Mouse (Mus musculus) c-Kit-positive CD71-positive TER-119-positive erythroid progenitor cells, embryonic 14.5 days (primary cell): ENCODE measurements around the gene Lao1.
"Not testable (repeated sequence)": the region's sequence is repeated elsewhere in the genome, so short reads cannot be mapped to it uniquely, and the experiment has no call there.

ENCODE experiments used
- DNase-seq: peaks from one replicate; pipeline ENCODE4 v3.0.0-alpha.2; 2013; ENCODE audit warnings: low spot score

The Lao1 gene

DNA sequence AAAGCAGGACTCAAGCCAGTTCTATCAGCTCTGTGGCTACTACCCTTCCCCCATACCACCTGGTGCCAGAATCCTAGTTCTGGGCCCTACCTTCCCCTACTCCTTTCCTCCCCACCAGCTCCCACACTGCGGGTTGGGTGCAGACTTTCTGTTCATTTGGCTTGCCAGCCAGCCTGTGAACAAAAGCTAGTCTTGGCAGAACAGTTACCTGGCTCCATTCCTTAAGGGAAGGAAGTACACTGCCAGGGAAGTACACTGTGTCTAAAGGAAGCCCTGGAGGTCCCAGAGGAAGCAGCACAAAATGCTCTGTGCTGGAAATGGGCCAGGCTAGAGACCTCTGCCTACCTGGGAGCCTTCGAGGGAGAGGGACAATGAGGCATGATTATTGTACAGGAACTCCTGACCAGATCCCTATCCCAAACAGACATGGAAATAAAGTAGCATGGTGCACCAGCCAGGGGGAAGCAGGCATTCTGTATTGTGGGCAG, at the start of gene Lao1:
TSS of gene Lao1 (plus strand) at position 438 of the 488 bp plus-strand sequence.
- no peak for DNase-seq

DNA sequence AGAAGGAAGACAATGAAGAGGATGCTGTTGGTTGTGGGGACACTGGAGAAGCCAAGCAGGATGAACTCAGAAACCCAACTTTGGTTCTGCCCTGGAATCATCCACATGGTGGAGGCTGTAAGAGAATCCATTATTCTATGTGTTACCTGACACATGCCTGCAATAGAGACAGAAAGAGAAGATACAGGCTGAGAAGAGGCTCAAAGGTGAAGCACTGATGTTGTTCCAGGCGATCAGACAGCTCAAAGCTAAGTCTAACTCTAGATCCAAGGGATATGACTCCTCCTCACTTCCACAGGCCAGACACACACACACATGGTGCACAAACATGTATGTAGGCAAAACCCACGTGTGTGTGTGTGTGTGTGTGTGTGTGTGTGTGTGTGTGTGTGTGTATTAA, 44.0 kb upstream of the Lao1 start, which contains the start of gene Olfr1329:
TSS of gene Olfr1329 (minus strand) at position 101 of the 400 bp plus-strand sequence.
- not testable (repeated sequence) for DNase-seq

DNA sequence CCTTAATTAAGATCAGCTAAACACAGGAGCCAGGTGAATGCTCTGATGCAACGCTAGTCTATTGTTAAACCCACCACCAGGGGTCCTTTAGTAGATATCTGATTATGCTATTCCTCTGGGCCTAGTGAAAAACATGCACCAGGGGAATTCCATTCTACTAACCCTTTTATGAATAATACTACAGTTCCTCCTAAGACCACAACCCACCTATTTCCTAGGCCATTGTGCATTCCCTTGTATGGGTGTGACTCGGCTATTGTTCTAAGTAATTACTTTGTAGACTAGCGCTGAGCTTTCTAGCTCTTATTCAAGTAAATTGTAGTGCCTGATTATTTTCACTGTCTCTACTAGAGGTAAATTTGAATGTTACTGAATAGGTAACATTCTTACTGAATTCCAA, 30.1 kb upstream of the Lao1 start:
- not testable (repeated sequence) for DNase-seq

DNA sequence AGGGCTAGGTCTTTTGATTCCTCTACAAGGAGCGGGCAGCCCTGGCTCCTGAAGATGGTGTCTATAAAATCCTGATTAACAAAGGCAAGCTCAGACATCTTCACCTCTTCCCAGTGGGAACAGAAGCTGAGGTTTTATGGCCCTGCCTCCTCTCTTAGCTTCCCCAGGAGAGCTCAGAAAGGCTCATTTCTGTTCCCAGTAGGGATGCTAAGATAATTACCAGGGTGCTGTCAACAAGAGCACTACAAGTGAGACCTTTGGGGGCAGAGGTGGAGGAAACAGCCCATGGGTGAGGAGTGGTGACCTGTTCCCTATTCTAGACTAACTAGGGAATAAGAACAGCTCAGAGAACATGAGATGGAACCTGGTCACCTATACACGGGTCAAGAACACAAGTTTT, 22.9 kb upstream of the Lao1 start, which contains the start of gene Olfr1328:
TSS of gene Olfr1328 (minus strand) at position 101 of the 400 bp plus-strand sequence.
- DNase-seq: no peak

DNA sequence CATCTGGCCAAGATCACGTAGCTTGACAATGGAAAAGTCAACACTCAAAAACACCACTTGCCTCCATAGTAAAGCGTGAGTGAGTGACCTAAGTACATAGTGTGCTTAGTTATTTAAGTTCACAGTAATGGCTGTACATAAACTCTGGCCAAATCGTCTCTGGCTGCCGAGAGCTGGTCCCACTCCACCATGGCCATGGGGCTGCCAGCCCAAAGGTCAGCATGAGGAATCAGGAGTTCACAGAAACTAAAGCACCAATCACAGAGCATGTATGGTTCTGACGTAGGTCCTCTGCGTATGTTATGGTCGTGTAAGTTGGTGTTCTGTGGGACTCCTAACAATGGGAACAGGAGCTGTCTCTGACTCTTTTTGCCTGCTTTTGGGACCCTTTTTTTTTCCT, 2.6 kb upstream of the Lao1 start:
- no peak for DNase-seq

DNA sequence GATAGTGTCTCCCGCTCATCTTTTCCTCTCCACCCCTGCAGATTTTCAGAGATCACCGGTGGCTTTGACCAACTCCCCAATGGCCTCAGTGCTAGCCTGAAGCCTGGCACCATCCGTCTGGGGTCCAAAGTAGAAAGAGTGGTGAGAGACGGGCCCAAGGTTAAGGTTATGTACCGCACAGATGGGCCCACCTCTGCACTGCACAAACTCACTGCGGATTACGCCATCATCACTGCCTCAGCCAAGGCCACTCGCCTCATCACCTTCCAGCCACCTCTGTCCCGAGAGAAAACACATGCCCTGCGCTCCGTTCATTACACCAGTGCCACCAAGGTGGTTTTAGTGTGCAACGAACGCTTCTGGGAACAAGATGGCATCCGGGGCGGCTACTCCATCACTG, 6.3 kb downstream of the Lao1 start:
- DNase-seq: no peak

DNA sequence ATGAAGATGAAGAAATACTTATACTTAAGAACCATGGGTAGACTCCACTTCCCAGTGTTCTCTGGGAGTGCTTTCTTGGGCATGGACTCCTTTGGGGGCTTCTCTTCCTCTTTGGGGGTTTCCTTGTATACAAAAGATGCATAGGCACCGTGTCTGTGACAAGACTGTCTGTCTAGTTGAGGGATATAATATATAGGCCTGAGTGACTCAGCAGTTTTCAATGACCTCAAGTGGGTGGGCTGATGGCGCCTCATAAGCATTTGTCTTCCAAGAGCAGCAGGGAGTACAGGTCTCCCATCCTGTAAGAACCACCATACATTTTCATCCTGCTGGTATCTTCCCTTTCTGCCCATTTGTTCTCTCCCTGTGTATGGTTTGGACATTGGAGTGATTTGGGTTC, 11.9 kb downstream of the Lao1 start:
- DNase-seq: no peak

DNA sequence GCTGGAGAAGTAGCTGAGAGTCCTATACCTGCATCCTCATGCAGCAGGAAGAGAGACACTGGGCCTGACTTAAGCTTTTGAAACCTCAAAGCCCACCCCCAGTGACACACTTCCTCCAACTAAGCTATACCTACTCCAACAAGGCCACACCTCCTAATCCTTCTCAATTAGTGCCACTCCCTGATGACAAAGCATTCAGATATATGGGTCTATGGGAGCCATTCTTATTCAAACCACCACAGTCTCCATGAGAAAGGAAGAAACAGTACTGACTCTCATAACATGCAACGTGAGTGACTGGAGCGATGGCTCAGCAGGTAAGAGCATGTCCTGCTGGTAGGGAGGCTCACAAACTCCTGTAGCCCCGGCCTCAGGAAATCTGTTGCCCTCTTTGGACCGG, 23.9 kb downstream of the Lao1 start:
- DNase-seq: no peak

DNA sequence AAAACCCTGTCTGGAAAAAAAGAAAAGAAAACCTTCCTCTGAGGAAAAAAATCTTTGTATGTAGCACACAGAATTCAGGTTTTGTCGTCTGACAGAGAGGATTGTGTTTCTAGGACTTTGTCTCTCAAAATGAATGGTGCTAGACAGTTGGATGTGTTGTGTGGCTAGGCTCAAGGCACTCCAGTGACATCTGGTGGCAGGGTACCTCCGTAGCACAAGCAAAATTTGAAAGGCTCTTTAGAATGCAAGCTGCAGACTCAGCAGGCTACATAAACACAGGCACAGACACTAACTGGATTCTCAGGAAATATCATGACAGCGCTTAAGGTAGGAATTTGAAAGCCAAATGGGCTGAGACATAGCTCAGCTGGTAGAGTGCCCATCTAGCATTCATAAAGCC, 27.2 kb downstream of the Lao1 start:
- no peak for DNase-seq

DNA sequence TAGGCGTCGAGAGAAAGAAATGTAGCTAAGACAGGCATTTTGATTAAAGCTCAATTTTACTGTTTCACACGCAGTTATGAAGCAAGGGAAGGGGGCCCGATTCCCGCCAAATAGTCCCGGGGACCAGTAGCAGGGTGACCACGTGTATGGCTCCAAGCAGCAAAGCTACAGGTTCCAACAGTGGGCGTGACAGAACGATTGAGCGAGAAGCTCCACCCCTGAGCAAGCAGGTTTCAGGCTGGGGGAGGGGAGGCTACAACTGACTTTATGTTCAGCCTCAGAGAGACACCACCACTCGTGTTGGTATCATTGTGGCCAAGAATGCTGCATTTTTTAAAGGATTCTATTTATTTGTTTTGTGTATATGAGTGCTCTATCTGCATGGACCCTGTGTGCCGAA, 28.0 kb downstream of the Lao1 start:
- DNase-seq: no peak

DNA sequence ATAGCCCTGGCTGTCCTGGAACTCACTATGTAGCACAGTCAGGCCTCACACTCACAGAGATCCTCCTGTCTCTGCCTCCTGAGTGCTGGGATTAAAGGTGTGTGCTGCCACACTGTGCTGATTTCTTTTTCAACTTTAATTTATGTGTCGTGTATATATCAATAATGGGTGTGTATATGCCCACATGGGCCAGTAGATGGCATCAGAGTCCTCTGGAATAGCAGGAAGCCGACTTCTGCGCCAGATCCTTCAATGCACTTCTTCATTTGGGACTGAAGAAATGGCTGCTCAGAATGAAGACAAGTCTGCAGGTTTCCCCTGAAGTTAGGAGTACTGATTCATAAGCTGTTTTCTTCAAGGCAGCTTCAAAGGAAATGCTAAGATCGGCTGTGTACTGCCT, 30.4 kb downstream of the Lao1 start:
- DNase-seq: peak; percentile 39

DNA sequence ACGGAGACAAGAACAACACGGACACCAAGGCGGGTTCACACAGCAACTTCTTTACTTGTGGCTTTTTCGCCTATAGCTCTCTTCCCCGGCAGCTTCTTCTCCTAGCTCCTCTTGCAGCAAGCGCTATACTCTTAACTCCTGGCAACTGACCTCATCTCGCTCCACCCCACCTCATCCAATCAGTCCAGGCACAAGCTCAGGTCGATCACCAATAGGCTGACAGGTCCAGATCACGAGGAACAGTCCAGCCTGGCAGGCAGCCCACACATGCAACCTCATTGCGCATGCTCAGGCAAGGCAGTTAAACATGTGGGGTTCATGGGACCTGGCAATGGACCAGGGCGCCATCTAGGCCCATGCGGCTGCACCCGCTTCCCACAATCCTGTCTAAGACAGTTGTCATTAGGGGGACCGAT, 35.8 kb downstream of the Lao1 start:
- no peak for DNase-seq

DNA sequence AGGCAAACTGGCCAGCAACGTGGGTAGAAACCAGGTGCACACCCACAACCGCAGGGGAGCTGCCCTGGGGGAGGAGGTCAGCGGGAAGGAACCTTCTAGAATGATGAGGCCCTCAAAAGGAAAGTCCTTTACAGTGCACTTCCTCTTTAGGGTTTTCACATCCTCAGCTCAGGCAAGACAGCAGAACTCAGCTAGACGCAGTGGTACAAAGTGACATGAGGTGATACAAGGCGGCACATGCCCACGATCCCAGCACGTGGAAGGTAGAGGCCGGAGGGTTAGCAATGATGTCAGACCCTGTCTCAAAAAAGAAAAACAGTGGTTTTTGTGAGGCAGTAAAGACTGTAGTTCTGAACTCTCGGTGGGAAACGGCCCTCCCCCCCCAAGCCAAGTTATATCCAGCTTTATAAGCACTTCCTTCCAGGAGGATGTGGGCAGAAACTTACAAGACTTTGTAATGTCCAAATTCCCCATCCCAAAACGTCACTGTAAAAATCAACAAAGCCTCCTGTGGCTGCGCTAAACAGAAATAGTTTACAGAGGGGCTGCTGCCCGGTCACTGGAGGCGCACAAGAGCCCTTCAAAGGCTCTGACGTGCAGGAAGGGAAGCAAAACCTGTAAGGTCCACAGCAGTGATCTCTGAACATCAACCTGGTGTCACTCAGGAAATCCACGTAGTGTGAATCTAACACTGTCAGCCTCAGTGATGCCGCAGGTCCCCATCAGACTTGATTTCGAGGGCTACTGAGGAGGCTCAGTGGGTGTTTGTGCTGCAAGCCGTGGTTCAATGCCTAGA, 38.5 kb downstream of the Lao1 start:
- DNase-seq: no peak

DNA sequence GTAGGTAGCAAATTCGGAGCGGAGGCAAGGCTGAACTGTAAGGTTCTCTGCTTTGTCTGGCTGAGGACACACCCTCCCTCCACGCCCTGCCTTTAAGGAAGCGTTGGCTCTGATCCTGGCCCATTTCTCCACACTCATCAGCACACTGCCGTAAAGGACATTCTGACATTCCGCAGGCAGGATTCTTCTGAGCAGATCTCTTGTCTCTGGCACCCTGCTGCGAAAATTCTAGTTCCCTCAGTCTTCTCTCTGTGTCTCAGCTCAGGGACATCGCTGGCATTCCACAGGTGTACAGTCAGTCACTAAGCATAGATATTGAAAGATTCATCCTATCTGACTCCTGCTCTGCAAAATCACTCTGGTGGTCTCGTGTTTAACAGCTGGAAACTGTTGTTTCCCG, 40.3 kb downstream of the Lao1 start:
- no peak for DNase-seq

DNA sequence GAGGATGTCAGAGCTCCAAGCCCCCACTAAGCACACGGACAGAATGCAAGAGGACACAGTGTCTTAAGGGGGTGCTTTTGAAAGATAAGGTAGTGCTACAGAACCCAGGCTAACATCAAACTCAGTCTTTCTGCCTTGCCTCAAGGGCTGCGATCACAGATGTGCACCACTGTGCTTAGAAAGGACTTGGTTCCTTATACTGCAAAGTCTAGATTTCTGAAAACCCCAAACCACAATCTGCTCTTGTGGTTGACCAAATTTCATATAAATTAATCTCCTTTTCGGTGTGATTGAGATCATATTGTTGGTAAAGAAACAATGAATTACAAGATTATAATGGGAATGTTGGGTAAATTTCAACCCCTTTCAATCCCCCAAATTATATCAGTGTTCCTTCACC, 41.1 kb downstream of the Lao1 start:
- DNase-seq: no peak

DNA sequence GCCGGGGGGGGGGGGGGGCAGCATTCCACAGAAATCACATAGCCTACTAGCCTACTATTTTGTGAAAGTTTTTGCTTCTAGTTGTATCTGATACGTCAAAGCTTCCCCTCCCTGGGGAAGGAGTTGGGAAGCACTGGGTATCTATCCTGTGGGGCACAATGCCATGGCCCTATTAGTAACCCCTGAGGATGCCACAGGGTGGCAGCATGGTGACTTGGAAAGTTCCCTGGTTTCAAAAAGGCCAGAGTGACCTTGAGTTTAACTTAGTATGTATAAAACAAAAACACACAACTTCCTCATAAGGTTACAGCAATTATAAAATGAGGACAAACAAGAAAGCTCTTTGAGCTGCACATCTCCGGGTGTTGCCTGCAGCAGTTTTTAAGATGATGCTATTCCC, 42.8 kb downstream of the Lao1 start:
- DNase-seq: peak; percentile 45

DNA sequence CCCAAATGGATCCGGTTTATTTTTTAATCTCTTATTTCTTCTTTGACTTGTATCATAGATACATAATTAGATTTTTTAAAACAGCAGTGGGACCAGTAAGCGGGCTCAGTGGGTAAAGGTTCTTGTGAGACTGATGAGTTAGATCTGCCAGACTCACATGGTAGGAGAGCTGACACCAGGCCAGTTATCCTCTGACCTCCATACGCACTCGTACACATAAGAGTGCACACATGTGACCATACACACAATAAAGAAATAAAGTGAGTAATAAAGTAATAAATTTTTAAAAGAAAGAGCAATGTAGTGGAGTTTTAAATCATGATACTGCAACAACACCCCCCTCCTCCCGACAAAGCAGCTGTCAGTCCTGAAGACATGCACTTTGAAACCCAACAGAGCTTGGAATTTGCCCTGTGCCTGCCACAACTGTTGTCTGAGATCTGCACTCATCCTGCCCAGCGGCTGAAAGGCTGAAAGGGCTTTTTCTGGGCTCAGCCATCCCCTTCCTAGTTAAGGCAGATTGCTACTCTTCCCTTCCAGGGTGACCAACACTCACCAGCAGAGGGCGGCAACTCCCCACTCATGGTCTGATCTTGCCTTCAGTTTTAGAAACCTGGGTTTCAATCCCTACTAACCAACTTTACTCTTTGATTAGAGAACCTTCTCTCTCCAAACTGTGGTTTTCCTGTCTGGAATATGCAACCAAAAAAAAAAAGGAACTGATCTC, 43.4 kb downstream of the Lao1 start:
- peak; percentile 78 for DNase-seq

DNA sequence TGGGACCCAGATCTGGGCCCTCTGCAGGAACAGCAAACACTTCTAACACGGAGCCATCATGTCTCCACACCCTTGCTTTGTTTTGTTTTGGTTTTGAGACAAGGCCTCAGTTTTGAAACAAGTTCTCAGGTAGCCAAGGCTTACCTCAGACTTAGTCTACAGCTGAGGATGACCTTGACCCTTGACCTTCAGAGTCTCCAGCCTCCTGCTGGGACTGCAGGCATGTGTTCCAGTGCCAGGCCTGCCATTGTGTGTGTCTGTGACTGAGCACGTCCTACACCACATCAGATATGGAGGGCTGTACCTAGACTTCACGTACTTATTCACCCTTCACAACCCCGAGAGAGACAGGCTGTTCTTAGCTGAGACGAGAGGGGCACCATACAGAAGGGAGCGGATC, 46.2 kb downstream of the Lao1 start:
- DNase-seq: no peak

DNA sequence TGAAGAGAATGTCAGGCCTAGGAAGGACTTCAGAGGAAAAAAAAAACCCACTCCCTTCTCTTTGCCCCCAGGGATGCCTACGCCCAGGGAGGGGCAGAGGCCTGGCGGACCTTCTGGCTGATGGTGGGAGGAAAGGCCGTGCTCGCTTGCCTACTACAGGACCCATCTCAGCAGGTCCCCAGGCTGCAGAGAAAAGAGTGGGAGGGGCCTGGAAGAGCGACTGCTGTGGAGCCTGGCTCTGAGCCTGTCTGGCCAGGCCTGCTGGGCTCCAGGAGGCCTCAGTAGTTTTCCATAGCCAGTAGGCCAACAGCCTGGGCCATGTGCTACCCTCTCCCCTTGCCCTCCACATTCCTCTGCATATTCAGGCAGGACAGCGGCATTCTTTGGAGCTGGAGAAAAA, 47.1 kb downstream of the Lao1 start:
- no peak for DNase-seq

DNA sequence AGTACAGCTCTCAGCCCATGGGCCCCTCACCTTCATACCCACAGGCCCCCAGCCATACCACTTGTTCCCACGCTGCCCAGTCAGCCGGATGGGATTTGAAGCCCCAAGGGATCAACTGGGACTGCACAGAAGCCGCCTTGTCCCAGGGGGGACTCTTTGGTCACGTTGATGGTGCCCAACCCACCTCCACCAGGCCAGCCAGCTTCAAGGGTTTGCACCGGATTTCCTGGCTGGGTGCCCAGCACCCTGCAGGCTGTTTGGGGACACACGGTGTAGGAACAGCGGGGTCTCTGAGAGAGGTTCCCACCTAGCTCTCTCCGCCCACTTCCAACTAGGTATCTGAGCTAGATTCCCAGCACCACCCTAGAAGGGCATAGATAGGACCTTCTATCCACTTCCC, 48.4 kb downstream of the Lao1 start:
- no peak for DNase-seq

DNA sequence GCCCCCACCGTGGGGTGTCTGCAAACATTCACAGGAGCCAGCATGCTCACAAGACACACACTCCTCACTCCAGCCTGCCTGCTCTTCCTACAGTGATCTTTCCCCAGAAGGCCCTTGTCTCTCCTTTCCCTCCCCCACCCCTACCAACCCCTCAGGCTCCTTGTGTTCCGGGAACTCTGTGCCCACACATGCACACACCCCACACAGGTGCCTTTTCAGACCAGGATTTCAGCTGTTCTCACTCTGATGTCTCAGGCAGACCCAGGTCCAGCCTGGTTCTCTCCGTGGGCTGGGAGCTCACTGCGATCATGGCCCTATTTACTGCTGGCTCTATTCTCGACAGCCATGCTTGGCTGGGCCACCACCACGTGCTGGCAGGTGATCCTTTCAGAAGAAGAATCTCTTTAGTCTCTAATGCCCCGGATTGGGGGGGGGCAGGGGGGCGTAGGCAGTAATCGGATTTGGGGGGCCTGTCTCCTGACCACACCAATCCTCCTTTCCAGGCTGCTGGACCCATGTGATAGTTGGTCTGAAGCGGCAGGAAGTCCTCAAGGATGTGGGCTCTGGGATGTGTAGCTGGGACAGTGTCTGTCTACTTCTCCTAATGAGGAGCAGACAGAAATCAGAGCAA, 49.8 kb downstream of the Lao1 start:
- no peak for DNase-seq

DNA sequence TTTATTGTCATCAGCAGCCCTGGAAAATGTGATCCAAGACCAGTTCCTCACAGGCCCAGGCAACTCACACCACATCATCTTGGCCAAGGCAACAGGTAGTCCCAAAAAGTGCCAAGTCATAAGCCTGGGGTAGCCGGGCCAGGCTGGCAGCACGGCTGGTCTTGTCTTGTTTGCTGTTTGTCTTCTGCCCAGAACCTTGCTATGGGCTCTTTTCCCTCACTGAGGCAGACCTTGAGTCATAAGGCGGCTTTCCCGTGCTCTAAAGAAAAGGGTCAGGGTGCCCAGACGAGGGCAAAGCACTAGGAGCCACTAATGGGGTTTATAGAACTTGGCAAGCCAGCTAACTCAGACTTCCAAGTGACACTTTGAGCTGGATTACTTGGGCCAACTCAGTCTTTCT, 51.7 kb downstream of the Lao1 start:
- no peak for DNase-seq

DNA sequence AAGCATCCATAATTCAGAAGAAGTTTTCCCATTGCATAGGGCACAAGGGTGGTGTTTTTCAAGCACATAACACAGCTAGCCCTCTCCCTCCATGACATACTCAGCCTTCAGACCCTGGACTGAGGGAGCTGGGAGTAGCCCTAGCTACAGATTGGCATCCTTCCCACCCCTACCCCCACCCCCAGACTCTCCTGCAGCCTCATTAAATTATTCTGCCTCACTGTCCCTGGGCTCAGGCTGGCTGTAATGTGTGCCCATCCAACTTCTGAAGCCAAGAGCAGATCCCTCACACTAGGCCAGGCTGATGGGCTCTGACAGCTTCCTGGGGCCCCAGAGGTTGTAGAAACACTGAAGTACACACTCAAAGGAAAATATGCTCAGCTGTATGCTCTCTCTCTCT, 53.6 kb downstream of the Lao1 start:
- no peak for DNase-seq
